Mouse (Mus musculus): ENCODE measurements around the gene Bcl7c. TPM values are rescaled to one million over a fixed set of nuclear protein-coding genes. Genes with fewer than 3 reads are reported as not detected.

Gene Bcl7c
- polyA plus RNA-seq, 1 experiment from 2014 or later: 26.9 TPM

GRCm38 (mm10) chr7:127680541-127680940, 28.2 kb downstream of the Bcl7c start:
- no peaks in the 10 kb centered on the region for H3K36me3 ChIP-seq
- H3K9ac ChIP-seq: no peak overlapping the region
- H3K4me2 ChIP-seq: no peak overlapping the region
- peaks cover 29% of the 10 kb centered on the region for H3K4me1 ChIP-seq (replicated peaks)
- no peaks in the 10 kb centered on the region for H3K9me3 ChIP-seq (replicated peaks)
- WGBS (ENCODE audit: insufficient replicate concordance): 80% methylated on average over 13 of the region's 13 CpGs
- H3K4me3 ChIP-seq (replicated peaks): no peak overlapping the region
- ATAC-seq (ENCODE audit: low read depth) (no peak), DNase-seq (no peak)
- no peak overlapping the region for H3K27ac ChIP-seq
- no peaks in the 10 kb centered on the region for H3K27me3 ChIP-seq

- no peak for ATAC-seq (ENCODE audit: low read depth)
- Histone ChIP-seq H3K27ac (no peak overlapping the region), H3K36me3 (no peaks in the 10 kb centered on the region), H3K4me1 (replicated peaks) (peaks cover 16% of the 10 kb centered on the region), H3K27me3 (no peaks in the 10 kb centered on the region), H3K4me3 (replicated peaks) (no peak overlapping the region), H3K4me2 (no peak overlapping the region), H3K9ac (no peak overlapping the region), H3K9me3 (replicated peaks) (no peaks in the 10 kb centered on the region)
- no peak for DNase-seq
- WGBS (ENCODE audit: insufficient replicate concordance): 67% methylated on average over 2 of the region's 2 CpGs
Observed at GRCm38 (mm10) chr7:127678811-127679210, 29.9 kb downstream of the Bcl7c start.

GRCm38 (mm10) chr7:127677609-127678008, 31.1 kb downstream of the Bcl7c start:
- Histone ChIP-seq H3K36me3 (no peaks in the 10 kb centered on the region), H3K9me3 (replicated peaks) (no peaks in the 10 kb centered on the region), H3K27ac (no peak overlapping the region), H3K4me1 (replicated peaks) (peaks cover 12% of the 10 kb centered on the region), H3K4me3 (replicated peaks) (no peak overlapping the region), H3K27me3 (no peaks in the 10 kb centered on the region), H3K4me2 (no peak overlapping the region), H3K9ac (no peak overlapping the region)
- 76% methylated on average over 4 of the region's 4 CpGs for WGBS (ENCODE audit: insufficient replicate concordance)
- ATAC-seq (ENCODE audit: low read depth) (no peak), DNase-seq (no peak)

GRCm38 (mm10) chr7:127677077-127677476, 31.7 kb downstream of the Bcl7c start:
- H3K4me1 ChIP-seq (replicated peaks): peaks cover 6% of the 10 kb centered on the region
- H3K9me3 ChIP-seq (replicated peaks): no peaks in the 10 kb centered on the region
- no peak overlapping the region for H3K9ac ChIP-seq
- no peaks in the 10 kb centered on the region for H3K36me3 ChIP-seq
- H3K27me3 ChIP-seq: no peaks in the 10 kb centered on the region
- ATAC-seq (ENCODE audit: low read depth) (no peak), DNase-seq (peak; percentile 63)
- no peak overlapping the region for H3K4me3 ChIP-seq (replicated peaks)
- no peak overlapping the region for H3K27ac ChIP-seq
- WGBS (ENCODE audit: insufficient replicate concordance): 41% methylated on average over 6 of the region's 6 CpGs
- H3K4me2 ChIP-seq: no peak overlapping the region

- ATAC-seq (ENCODE audit: low read depth) (no peak; the same call in 1 of the 2 replicates), DNase-seq (no peak)
- H3K9me3 ChIP-seq (replicated peaks): no peaks in the 10 kb centered on the region
- WGBS (ENCODE audit: insufficient replicate concordance): 80% methylated on average over 9 of the region's 9 CpGs
- no peak overlapping the region for H3K4me2 ChIP-seq
- H3K27ac ChIP-seq: no peak overlapping the region
- no peaks in the 10 kb centered on the region for H3K27me3 ChIP-seq
- no peak overlapping the region for H3K4me3 ChIP-seq (replicated peaks)
- H3K9ac ChIP-seq: no peak overlapping the region
- H3K36me3 ChIP-seq: no peaks in the 10 kb centered on the region
- no peaks in the 10 kb centered on the region for H3K4me1 ChIP-seq (replicated peaks)
Observed at GRCm38 (mm10) chr7:127675391-127675811, 33.3 kb downstream of the Bcl7c start.

GRCm38 (mm10) chr7:127674977-127675376, 33.8 kb downstream of the Bcl7c start:
- Histone ChIP-seq H3K4me3 (replicated peaks) (no peak overlapping the region), H3K27me3 (no peaks in the 10 kb centered on the region), H3K36me3 (no peaks in the 10 kb centered on the region), H3K9ac (no peak overlapping the region), H3K9me3 (replicated peaks) (no peaks in the 10 kb centered on the region), H3K4me2 (no peak overlapping the region), H3K4me1 (replicated peaks) (no peaks in the 10 kb centered on the region), H3K27ac (no peak overlapping the region)
- WGBS (ENCODE audit: insufficient replicate concordance): 2% methylated on average over 5 of the region's 5 CpGs
- peak; percentile 66 for DNase-seq
- ATAC-seq (ENCODE audit: low read depth): peak; percentile 40

- Histone ChIP-seq H3K27ac (peak overlapping the region; percentile 66), H3K9me3 (replicated peaks) (no peaks in the 10 kb centered on the region), H3K4me3 (replicated peaks) (no peak overlapping the region), H3K27me3 (no peaks in the 10 kb centered on the region), H3K9ac (no peak overlapping the region), H3K4me1 (replicated peaks) (peaks cover 5% of the 10 kb centered on the region; the same call in 1 of the 2 replicates), H3K4me2 (no peak overlapping the region), H3K36me3 (no peaks in the 10 kb centered on the region)
- ATAC-seq (ENCODE audit: low read depth) (no peak), DNase-seq (no peak)
- 61% methylated on average over 4 of the region's 4 CpGs for WGBS (ENCODE audit: insufficient replicate concordance)
Observed at GRCm38 (mm10) chr7:127672776-127673175, 36.0 kb downstream of the Bcl7c start.

GRCm38 (mm10) chr7:127671880-127672774, 36.6 kb downstream of the Bcl7c start:
- no peaks in the 10 kb centered on the region for H3K9me3 ChIP-seq (replicated peaks)
- H3K9ac ChIP-seq: no peak overlapping the region
- no peak overlapping the region for H3K4me3 ChIP-seq (replicated peaks)
- H3K4me2 ChIP-seq: no peak overlapping the region
- H3K36me3 ChIP-seq: no peaks in the 10 kb centered on the region
- ATAC-seq (ENCODE audit: low read depth): peak; percentile 64
- H3K27me3 ChIP-seq: no peaks in the 10 kb centered on the region
- peaks cover 8% of the 10 kb centered on the region; the same call in 1 of the 2 replicates for H3K4me1 ChIP-seq (replicated peaks)
- H3K27ac ChIP-seq: peak overlapping the region; percentile 66
- 60% methylated on average over 11 of the region's 11 CpGs for WGBS (ENCODE audit: insufficient replicate concordance)
- no peak for DNase-seq

GRCm38 (mm10) chr7:127667171-127667570, 41.6 kb downstream of the Bcl7c start:
- no peaks in the 10 kb centered on the region for H3K36me3 ChIP-seq
- H3K9ac ChIP-seq: no peak overlapping the region
- ATAC-seq (ENCODE audit: low read depth) (no peak), DNase-seq (no peak)
- H3K4me3 ChIP-seq (replicated peaks): no peak overlapping the region
- 42% methylated on average over 8 of the region's 8 CpGs for WGBS (ENCODE audit: insufficient replicate concordance)
- H3K4me2 ChIP-seq: no peak overlapping the region
- H3K9me3 ChIP-seq (replicated peaks): no peaks in the 10 kb centered on the region
- no peak overlapping the region for H3K27ac ChIP-seq
- no peaks in the 10 kb centered on the region for H3K27me3 ChIP-seq
- H3K4me1 ChIP-seq (replicated peaks): peaks cover 11% of the 10 kb centered on the region; the same call in 1 of the 2 replicates

- Histone ChIP-seq H3K4me1 (replicated peaks) (peaks cover 11% of the 10 kb centered on the region; the same call in 1 of the 2 replicates), H3K4me3 (replicated peaks) (no peak overlapping the region), H3K9ac (no peak overlapping the region), H3K27me3 (no peaks in the 10 kb centered on the region), H3K36me3 (no peaks in the 10 kb centered on the region), H3K9me3 (replicated peaks) (no peaks in the 10 kb centered on the region), H3K27ac (no peak overlapping the region), H3K4me2 (no peak overlapping the region)
- DNase-seq (no peak), ATAC-seq (ENCODE audit: low read depth) (no peak)
- 78% methylated on average over 13 of the region's 13 CpGs for WGBS (ENCODE audit: insufficient replicate concordance)
Observed at GRCm38 (mm10) chr7:127666679-127667078, 42.1 kb downstream of the Bcl7c start.

GRCm38 (mm10) chr7:127666066-127666654, 42.6 kb downstream of the Bcl7c start:
- no peaks in the 10 kb centered on the region for H3K27me3 ChIP-seq
- H3K27ac ChIP-seq: no peak overlapping the region
- no peak overlapping the region for H3K4me3 ChIP-seq (replicated peaks)
- ATAC-seq (ENCODE audit: low read depth) (no peak), DNase-seq (no peak)
- no peak overlapping the region for H3K4me2 ChIP-seq
- 71% methylated on average over 6 of the region's 6 CpGs for WGBS (ENCODE audit: insufficient replicate concordance)
- no peaks in the 10 kb centered on the region for H3K9me3 ChIP-seq (replicated peaks)
- no peaks in the 10 kb centered on the region for H3K36me3 ChIP-seq
- H3K9ac ChIP-seq: no peak overlapping the region
- peaks cover 11% of the 10 kb centered on the region; the same call in 1 of the 2 replicates for H3K4me1 ChIP-seq (replicated peaks)
